10 mouse cellular contexts compared by ENCODE assay signal in the genomic region with DNA sequence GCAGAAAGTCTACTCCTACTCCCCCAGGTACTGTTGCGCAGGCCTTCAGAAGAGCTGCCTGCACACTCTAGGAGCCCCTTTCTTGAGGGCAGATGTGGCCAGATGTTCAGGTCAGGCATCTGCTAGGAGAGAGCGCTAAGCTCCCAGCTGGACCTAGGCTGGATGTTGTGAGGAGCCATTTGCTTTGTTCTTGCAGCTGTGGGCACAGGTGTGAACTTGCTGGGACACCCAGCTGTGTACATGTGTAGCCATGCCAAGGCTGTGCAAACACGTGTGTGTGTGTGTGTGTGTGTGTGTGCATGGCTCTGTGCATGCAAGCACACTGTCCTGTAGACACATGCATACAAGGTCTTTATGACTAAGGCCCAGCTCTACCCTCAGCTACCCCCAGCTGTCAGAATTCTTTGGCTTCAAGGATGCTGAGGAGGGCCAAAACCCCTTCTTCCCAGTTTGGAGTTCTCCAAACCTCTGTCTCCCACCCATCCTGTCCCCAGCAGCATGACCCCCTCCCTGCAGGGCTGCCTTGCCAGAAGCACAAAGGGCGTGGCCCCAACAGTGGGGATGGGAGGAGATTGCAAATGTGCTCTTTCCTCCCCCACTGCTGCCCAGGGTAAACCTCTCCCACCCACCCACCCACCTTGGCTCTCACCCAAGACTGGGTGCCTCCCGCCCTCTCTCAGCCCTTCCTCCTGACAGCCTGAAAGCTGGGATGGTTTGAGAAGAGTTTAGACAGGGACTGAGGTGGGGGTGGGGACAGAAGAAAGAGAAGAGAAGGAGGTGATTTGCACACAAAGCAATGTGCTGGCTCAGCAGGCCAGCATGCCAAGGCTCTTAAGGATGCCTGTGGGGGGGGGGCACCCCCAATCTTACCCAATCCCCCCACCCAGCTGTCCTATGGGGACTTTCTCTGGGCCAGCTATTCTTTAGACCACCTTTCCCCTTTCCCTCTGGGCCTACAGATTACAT. TPM values are rescaled to one million over a fixed set of nuclear protein-coding genes. Genes with fewer than 3 reads are reported as not detected.
DNase-seq lines count a peak whose midpoint lies in the region; ATAC-seq lines count a peak whose summit lies in the region.
"Had no signal": no experiment of that assay in that cellular context is flagged by ENCODE, and none has a peak within 500 bp of the region (broad histone marks: within the 10 kb centered on the region; RNA-seq: fewer than 3 reads in every experiment).

No protein-coding gene starts in this region.

- no peak overlapping the region for H3K4me2 ChIP-seq in forebrain, embryonic 13.5 days

- peak; percentile 61 for DNase-seq in gastrocnemius, postnatal 14 days
- no peak for DNase-seq in gastrocnemius, postnatal 10 days
- peak; percentile 11 for DNase-seq in A20 (ENCODE audit: low read depth, low spot score)
- DNase-seq in limb, embryonic 10.5 days (ENCODE audit: low spot score), result peak; percentile 61
- no peak for DNase-seq in B cell, adult 2 months
- no peak for DNase-seq in retina, embryonic 14.5 days (ENCODE audit: low spot score)
- no peak for DNase-seq in thymus, postnatal 36 days
- DNase-seq: cerebellum, adult 18-20 months; midbrain, embryonic 14.5 days had no signal

- no peaks in the 10 kb centered on the region for H3K36me3 ChIP-seq in forebrain, embryonic 13.5 days (ENCODE audit: poor library complexity, severe bottlenecking)
- no peaks in the 10 kb centered on the region for H3K36me3 ChIP-seq in limb, embryonic 10.5 days

- H3K9me3 ChIP-seq in forebrain, embryonic 13.5 days (replicated peaks), result no peaks in the 10 kb centered on the region
- H3K9me3 ChIP-seq in limb, embryonic 10.5 days (replicated peaks), result no peaks in the 10 kb centered on the region

- H3K27me3 ChIP-seq in forebrain, embryonic 13.5 days, result peaks cover 3% of the 10 kb centered on the region
- H3K27me3 ChIP-seq in limb, embryonic 10.5 days (ENCODE audit: low read depth, poor library complexity, severe bottlenecking), result 0 out of 2 replicates have a peak, but pooled peaks cover under 1% of the 10 kb centered on the region

- no peak overlapping the region for H3K4me3 ChIP-seq in forebrain, embryonic 13.5 days
- H3K4me3 ChIP-seq in limb, embryonic 10.5 days, result 0 out of 2 replicates have a peak overlapping the region, but pooled peaks have one; percentile 4

- peaks cover 21% of the 10 kb centered on the region for H3K4me1 ChIP-seq in forebrain, embryonic 13.5 days
- H3K4me1 ChIP-seq in limb, embryonic 10.5 days, result peaks cover 83% of the 10 kb centered on the region

- 47% methylated on average over 5 of the region's 5 CpGs for WGBS in forebrain, embryonic 13.5 days
- 31% methylated on average over 5 of the region's 5 CpGs for WGBS in limb, embryonic 10.5 days

- 0 out of 2 replicates have a peak, but pooled peaks have one; percentile 28 for ATAC-seq in forebrain, embryonic 13.5 days

- H3K27ac ChIP-seq in forebrain, embryonic 13.5 days, result no peak overlapping the region
- peak overlapping the region; percentile 82 for H3K27ac ChIP-seq in limb, embryonic 10.5 days

- intact Hi-C loops in gastrocnemius, postnatal 14 days (cut with DNase I; ENCODE audit: low total_unique reads), result no loop called here

- no peak overlapping the region for H3K9ac ChIP-seq in forebrain, embryonic 13.5 days

RNA-seq across cellular contexts. Expression of gene Cd248, which starts 7.2 kb away (rescaled TPM):
- 10 to 100 TPM; 23.8 to 43.2 TPM for total RNA-seq in gastrocnemius, postnatal 14 days (2021)
- 10 to 100 TPM; 45.2 to 60.2 TPM for total RNA-seq in gastrocnemius, postnatal 10 days (2021)
- 7.0 and 7.3 TPM in 2 replicates for polyA plus RNA-seq in forebrain, embryonic 13.5 days (2015; fragmentation: Nextera tagmentation; extraction: Ambion mirVana)
- polyA plus RNA-seq in limb, embryonic 10.5 days (2016; fragmentation: Nextera tagmentation; extraction: Ambion mirVana), result 37.1 and 42.5 TPM in 2 replicates

RNA-seq across cellular contexts. Expression of gene Rin1, which starts 10.4 kb away (rescaled TPM):
- total RNA-seq in gastrocnemius, postnatal 14 days (2021), result 1 to 10 TPM in 1 of 2 experiments, under 1 TPM in 1; 0.55 to 1.1 TPM
- total RNA-seq in gastrocnemius, postnatal 10 days (2021), result 1 to 10 TPM; 1.5 to 1.8 TPM
- polyA plus RNA-seq in forebrain, embryonic 13.5 days (2015; fragmentation: Nextera tagmentation; extraction: Ambion mirVana), result 0.62 and 0.78 TPM in 2 replicates
- 3.1 and 3.5 TPM in 2 replicates for polyA plus RNA-seq in limb, embryonic 10.5 days (2016; fragmentation: Nextera tagmentation; extraction: Ambion mirVana)

RNA-seq across cellular contexts. Expression of gene Brms1, which starts 19.5 kb away (rescaled TPM):
- total RNA-seq in gastrocnemius, postnatal 14 days (2021), result 10 to 100 TPM; 11.1 to 11.3 TPM
- 10 to 100 TPM; 14.3 to 15.5 TPM for total RNA-seq in gastrocnemius, postnatal 10 days (2021)
- polyA plus RNA-seq in forebrain, embryonic 13.5 days (2015; fragmentation: Nextera tagmentation; extraction: Ambion mirVana), result 56.0 and 63.2 TPM in 2 replicates
- polyA plus RNA-seq in limb, embryonic 10.5 days (2016; fragmentation: Nextera tagmentation; extraction: Ambion mirVana), result 74.6 and 84.6 TPM in 2 replicates

RNA-seq across cellular contexts. Expression of gene AC124502.3, which starts 22.0 kb away (rescaled TPM):
- under 1 TPM; 0.43 to 0.89 TPM for total RNA-seq in gastrocnemius, postnatal 14 days (2021)
- 1 to 10 TPM in 1 of 2 experiments, under 1 TPM in 1; 0.84 to 1.3 TPM for total RNA-seq in gastrocnemius, postnatal 10 days (2021)
- polyA plus RNA-seq in forebrain, embryonic 13.5 days (2015; fragmentation: Nextera tagmentation; extraction: Ambion mirVana), result 3.2 and 3.4 TPM in 2 replicates
- 1.8 and 3.1 TPM in 2 replicates for polyA plus RNA-seq in limb, embryonic 10.5 days (2016; fragmentation: Nextera tagmentation; extraction: Ambion mirVana)

RNA-seq across cellular contexts. Expression of gene B4gat1, which starts 22.0 kb away (rescaled TPM):
- 10 to 100 TPM; 20.4 to 23.7 TPM for total RNA-seq in gastrocnemius, postnatal 14 days (2021)
- 10 to 100 TPM; 21.5 to 21.9 TPM for total RNA-seq in gastrocnemius, postnatal 10 days (2021)
- 39.4 and 40.3 TPM in 2 replicates for polyA plus RNA-seq in forebrain, embryonic 13.5 days (2015; fragmentation: Nextera tagmentation; extraction: Ambion mirVana)
- 35.5 and 35.6 TPM in 2 replicates for polyA plus RNA-seq in limb, embryonic 10.5 days (2016; fragmentation: Nextera tagmentation; extraction: Ambion mirVana)

Comparison
In these comparisons a context has a peak if more than half of its experiments do, and no peak if none do; other contexts are left out.
1. DNase-seq: peak in gastrocnemius, postnatal 14 days (single experiment), A20 (single experiment) and limb, embryonic 10.5 days (single experiment); none in gastrocnemius, postnatal 10 days (single experiment), B cell, adult 2 months (0 of 2), retina, embryonic 14.5 days (single experiment) and thymus, postnatal 36 days (0 of 2).